Mouse (Mus musculus) hindbrain, embryonic 14.5 days (tissue): ENCODE results near the gene Col6a3. TPM values are rescaled to one million over a fixed set of nuclear protein-coding genes. Genes with fewer than 3 reads are reported as not detected.

Source experiments
- ATAC-seq: fragments of 200-750 bp; cut with Nextera tagmentation; 2 replicates; pipeline ENCODE4 v1.8.0; 2017; ENCODE audit warnings: moderate number of reproducible peaks, mild to moderate bottlenecking, moderate TSS enrichment, moderate library complexity; ENCODE audit not compliant: low FRiP score
- DNase-seq: peaks from one replicate; pipeline ENCODE4 v3.0.0-alpha.2; 2015; ENCODE audit warnings: low spot score
- H3K27ac ChIP-seq: fragments of 300-500 bp; sonication (generic); 2 replicates; pipeline ENCODE4 v1.5.1; 2014; ENCODE audit warnings: mild to moderate bottlenecking, moderate library complexity
- H3K27me3 ChIP-seq: fragments of 300-500 bp; sonication (generic); 2 replicates; pipeline ENCODE4 v1.6.1; 2014; ENCODE audit warnings: mild to moderate bottlenecking, low read length, mixed read lengths; ENCODE audit not compliant: control insufficient read depth, insufficient read depth
- H3K36me3 ChIP-seq: fragments of 300-500 bp; sonication (generic); replicated peaks from 2 replicates; pipeline ENCODE4 v1.6.1; 2014; ENCODE audit not compliant: control insufficient read depth, insufficient read depth
- H3K4me1 ChIP-seq: fragments of 300-500 bp; sonication (generic); replicated peaks from 2 replicates; pipeline ENCODE4 v1.6.1; 2014; ENCODE audit warnings: antibody characterized with exemption, low read length, mixed read lengths; ENCODE audit not compliant: control insufficient read depth, insufficient read depth
- H3K4me2 ChIP-seq: fragments of 300-500 bp; sonication (generic); replicated peaks from 2 replicates; pipeline ENCODE4 v1.6.1; 2014; ENCODE audit warnings: mild to moderate bottlenecking, moderate library complexity
- H3K4me3 ChIP-seq: fragments of 300-500 bp; sonication (generic); replicated peaks from 2 replicates; pipeline ENCODE4 v1.5.1; 2014; ENCODE audit warnings: mild to moderate bottlenecking, low read length
- H3K9ac ChIP-seq: fragments of 300-500 bp; sonication (generic); 2 replicates; pipeline ENCODE4 v1.6.1; 2014
- H3K9me3 ChIP-seq: fragments of 300-500 bp; sonication (generic); 2 replicates; pipeline ENCODE4 v1.6.1; 2016; ENCODE audit warnings: low read length; ENCODE audit not compliant: control insufficient read depth
- WGBS: fragments of 180-500 bp; shearing (Covaris S2); extraction: QIAGEN DNeasy Blood & Tissue Kit; methylation state at CpG from one replicate; pipeline ENCODE4 v1.1.7; 2014; 5-methylcytosine and 5-hydroxymethylcytosine counted together
- polyA plus RNA-seq: library from polyadenylated mRNA; unstranded; fragments of >200 nt; fragmentation: Nextera tagmentation; extraction: Ambion mirVana; gene quantifications from 2 replicates; pipeline ENCODE4 v1.2.1, GENCODE M21; 2014

Gene Col6a3
- polyA plus RNA-seq, 1 experiment from 2014 or later, result 11.9 TPM

GRCm38 (mm10) chr1:90808930-90809329 lies 34.8 kb downstream of the Col6a3 start:
- no peaks in the 10 kb centered on the region for H3K27me3 ChIP-seq
- H3K36me3 ChIP-seq, result no peaks in the 10 kb centered on the region
- H3K4me2 ChIP-seq, result no peak overlapping the region
- H3K4me1 ChIP-seq, result no peaks in the 10 kb centered on the region
- DNase-seq (no peak), ATAC-seq (no peak)
- H3K9me3 ChIP-seq, result no peaks in the 10 kb centered on the region
- no peak overlapping the region for H3K9ac ChIP-seq
- H3K27ac ChIP-seq, result no peak overlapping the region
- WGBS, result 78% methylated on average over 9 of the region's 9 CpGs
- no peak overlapping the region for H3K4me3 ChIP-seq

GRCm38 (mm10) chr1:90803104-90803503 lies 40.7 kb downstream of the Col6a3 start:
- H3K4me2 ChIP-seq, result no peak overlapping the region
- no peaks in the 10 kb centered on the region for H3K27me3 ChIP-seq
- ATAC-seq (no peak), DNase-seq (no peak)
- no peaks in the 10 kb centered on the region for H3K4me1 ChIP-seq
- no peaks in the 10 kb centered on the region for H3K9me3 ChIP-seq
- no peak overlapping the region for H3K9ac ChIP-seq
- 86% methylated on average over 4 of the region's 4 CpGs for WGBS
- H3K4me3 ChIP-seq, result no peak overlapping the region
- no peaks in the 10 kb centered on the region for H3K36me3 ChIP-seq
- H3K27ac ChIP-seq, result no peak overlapping the region

- DNase-seq, result no peak
- no peak overlapping the region for H3K9ac ChIP-seq
- WGBS, result 87% methylated on average over 13 of the region's 13 CpGs
These were observed 42.7 kb downstream of the Col6a3 start for GRCm38 (mm10) chr1:90801067-90801466.

GRCm38 (mm10) chr1:90800466-90800865 lies 43.3 kb downstream of the Col6a3 start:
- H3K36me3 ChIP-seq, result no peaks in the 10 kb centered on the region
- H3K27me3 ChIP-seq, result no peaks in the 10 kb centered on the region
- H3K27ac ChIP-seq, result no peak overlapping the region
- H3K4me3 ChIP-seq, result no peak overlapping the region
- H3K4me2 ChIP-seq, result no peak overlapping the region
- ATAC-seq, result no peak
- DNase-seq, result no peak
- no peaks in the 10 kb centered on the region for H3K4me1 ChIP-seq
- no peak overlapping the region for H3K9ac ChIP-seq
- WGBS, result 89% methylated on average over 3 of the region's 3 CpGs
- no peaks in the 10 kb centered on the region for H3K9me3 ChIP-seq

More at GRCm38 (mm10) chr1:90801067-90801466, 42.7 kb downstream of the Col6a3 start:
- Histone ChIP-seq H3K27me3 (no peaks in the 10 kb centered on the region), H3K4me2 (no peak overlapping the region), H3K4me3 (no peak overlapping the region), H3K27ac (no peak overlapping the region), H3K9me3 (no peaks in the 10 kb centered on the region), H3K36me3 (no peaks in the 10 kb centered on the region), H3K4me1 (no peaks in the 10 kb centered on the region)
- ATAC-seq, result no peak

GRCm38 (mm10) chr1:90797276-90797891 lies 46.4 kb downstream of the Col6a3 start:
- no peaks in the 10 kb centered on the region for H3K27me3 ChIP-seq
- H3K4me3 ChIP-seq, result no peak overlapping the region
- ATAC-seq, result no peak
- no peaks in the 10 kb centered on the region for H3K36me3 ChIP-seq
- no peak overlapping the region for H3K9ac ChIP-seq
- H3K4me2 ChIP-seq, result no peak overlapping the region
- WGBS, result 79% methylated on average over 6 of the region's 6 CpGs
- DNase-seq, result no peak
- H3K4me1 ChIP-seq, result no peaks in the 10 kb centered on the region
- H3K9me3 ChIP-seq, result no peaks in the 10 kb centered on the region
- no peak overlapping the region for H3K27ac ChIP-seq

- no peak for DNase-seq
- Histone ChIP-seq H3K27me3 (no peaks in the 10 kb centered on the region), H3K27ac (no peak overlapping the region), H3K9me3 (no peaks in the 10 kb centered on the region), H3K4me3 (no peak overlapping the region), H3K4me1 (no peaks in the 10 kb centered on the region), H3K9ac (no peak overlapping the region), H3K36me3 (no peaks in the 10 kb centered on the region), H3K4me2 (no peak overlapping the region)
- ATAC-seq, result no peak
- WGBS, result 96% methylated on average over 4 of the region's 4 CpGs
These were observed 50.4 kb downstream of the Col6a3 start for GRCm38 (mm10) chr1:90793368-90793767.

- DNase-seq, result no peak
- 93% methylated on average over 4 of the region's 4 CpGs for WGBS
- Histone ChIP-seq H3K4me3 (no peak overlapping the region), H3K9ac (no peak overlapping the region), H3K4me1 (no peaks in the 10 kb centered on the region), H3K36me3 (no peaks in the 10 kb centered on the region), H3K27me3 (no peaks in the 10 kb centered on the region), H3K27ac (no peak overlapping the region), H3K9me3 (no peaks in the 10 kb centered on the region), H3K4me2 (no peak overlapping the region)
- no peak for ATAC-seq
These were observed 52.8 kb downstream of the Col6a3 start for GRCm38 (mm10) chr1:90790925-90791324.

GRCm38 (mm10) chr1:90789506-90789905 lies 54.3 kb downstream of the Col6a3 start:
- WGBS, result 91% methylated on average over 6 of the region's 6 CpGs
- H3K36me3 ChIP-seq, result no peaks in the 10 kb centered on the region
- H3K27me3 ChIP-seq, result no peaks in the 10 kb centered on the region
- H3K4me2 ChIP-seq, result no peak overlapping the region
- H3K4me3 ChIP-seq, result no peak overlapping the region
- no peak overlapping the region for H3K27ac ChIP-seq
- no peaks in the 10 kb centered on the region for H3K9me3 ChIP-seq
- H3K9ac ChIP-seq, result no peak overlapping the region
- DNase-seq (no peak), ATAC-seq (no peak)
- no peaks in the 10 kb centered on the region for H3K4me1 ChIP-seq

GRCm38 (mm10) chr1:90780446-90780845 lies 63.3 kb downstream of the Col6a3 start:
- Histone ChIP-seq H3K9me3 (no peaks in the 10 kb centered on the region), H3K4me3 (no peak overlapping the region), H3K27ac (no peak overlapping the region), H3K4me1 (no peaks in the 10 kb centered on the region; the same call in 1 of the 2 replicates), H3K4me2 (no peak overlapping the region), H3K36me3 (no peaks in the 10 kb centered on the region), H3K27me3 (no peaks in the 10 kb centered on the region), H3K9ac (no peak overlapping the region)
- WGBS, result 88% methylated on average over 1 of the region's 1 CpGs
- ATAC-seq, result no peak
- DNase-seq, result no peak

GRCm38 (mm10) chr1:90779072-90779471 lies 64.7 kb downstream of the Col6a3 start:
- WGBS, result 82% methylated on average over 7 of the region's 7 CpGs
- Histone ChIP-seq H3K4me3 (no peak overlapping the region), H3K4me2 (no peak overlapping the region), H3K27ac (no peak overlapping the region), H3K36me3 (no peaks in the 10 kb centered on the region), H3K4me1 (no peaks in the 10 kb centered on the region; the same call in 1 of the 2 replicates), H3K9ac (no peak overlapping the region), H3K9me3 (no peaks in the 10 kb centered on the region), H3K27me3 (no peaks in the 10 kb centered on the region)
- ATAC-seq, result no peak
- DNase-seq, result no peak
